Mouse (Mus musculus) ES-E14 (cell line): ENCODE measurements around the gene Acap3. TPM values are rescaled to one million over a fixed set of nuclear protein-coding genes. Genes with fewer than 3 reads are reported as not detected.

Experiments used
- DNase-seq: peaks from one replicate; pipeline ENCODE4 v3.0.0-alpha.2; 2013; ENCODE audit warnings: low read depth, low spot score
- H3K27ac ChIP-seq: 2 replicates; pipeline ENCODE4 v1.5.1; 2012; ENCODE audit warnings: low read depth, mild to moderate bottlenecking, low read length, moderate library complexity, mixed read lengths; ENCODE audit not compliant: poor library complexity, insufficient read depth, severe bottlenecking
- H3K36me3 ChIP-seq: 2 replicates; pipeline ENCODE4 v1.6.1; 2012; ENCODE audit warnings: mild to moderate bottlenecking, low read length, moderate library complexity, mixed read lengths; ENCODE audit not compliant: control insufficient read depth, poor library complexity, insufficient read depth, severe bottlenecking
- H3K4me1 ChIP-seq, 2 experiments: fragments of 150-350 bp in 1 of 2; sonication (generic) in 1 of 2; 2 replicates each; pipeline ENCODE4 v1.6.1; 2012; ENCODE audit warnings: low read length in 2 of 2, mild to moderate bottlenecking in 1 of 2, mixed read lengths in 1 of 2; ENCODE audit not compliant: control insufficient read depth in 2 of 2, insufficient read depth in 2 of 2, poor library complexity in 1 of 2
- H3K4me3 ChIP-seq, 2 experiments: fragments of 150-350 bp in 1 of 2; sonication (generic) in 1 of 2; 2 replicates each; pipeline ENCODE4 v1.5.1; 2012; ENCODE audit warnings: low read length in 2 of 2, low read depth in 1 of 2, mild to moderate bottlenecking in 1 of 2, mixed read lengths in 1 of 2; ENCODE audit not compliant: insufficient read depth in 1 of 2, poor library complexity in 1 of 2, severe bottlenecking in 1 of 2
- H3K9ac ChIP-seq: 2 replicates; pipeline ENCODE4 v1.6.1; 2012; ENCODE audit warnings: low read depth, mild to moderate bottlenecking, low read length, mixed read lengths; ENCODE audit not compliant: poor library complexity, insufficient read depth, severe bottlenecking
- H3K9me3 ChIP-seq: fragments of 150-350 bp; sonication (generic); 2 replicates; pipeline ENCODE4 v1.6.1; 2012; ENCODE audit warnings: low read depth, mild to moderate bottlenecking, low read length; ENCODE audit not compliant: control insufficient read depth, insufficient read depth
- CHD2 ChIP-seq: IDR thresholded peaks from 2 replicates; pipeline ENCODE4 v1.6.1; 2014; ENCODE audit warnings: mild to moderate bottlenecking, low read depth, low read length, inconsistent platforms
- HCFC1 ChIP-seq: IDR thresholded peaks from 2 replicates; pipeline ENCODE4 v1.6.1; 2012; ENCODE audit warnings: low read length, inconsistent platforms, borderline replicate concordance; ENCODE audit not compliant: insufficient read depth
- MAFK ChIP-seq: IDR thresholded peaks from 2 replicates; pipeline ENCODE4 v1.6.1; 2014; ENCODE audit warnings: mild to moderate bottlenecking, low read depth, low read length, inconsistent platforms; ENCODE audit not compliant: insufficient read depth
- ZC3H11A ChIP-seq: IDR thresholded peaks from 2 replicates; pipeline ENCODE4 v1.6.1; 2012; ENCODE audit warnings: low read depth, mild to moderate bottlenecking, inconsistent platforms, low read length, borderline replicate concordance
- ZNF384 ChIP-seq: IDR thresholded peaks from 2 replicates; pipeline ENCODE4 v1.6.1; 2012; ENCODE audit warnings: low read depth, low read length, inconsistent platforms
- in situ Hi-C, 2 experiments: fragments of 600-800 bp; cut with MboI; formaldehyde crosslinking; loops; one replicate each; pipeline ENCODE4 v1.15.1; 2025; ENCODE audit warnings: low sequenced_read_pairs in 2 of 2, inconsistent platforms in 1 of 2; ENCODE audit not compliant: unreplicated experiment in 2 of 2
- total RNA-seq: library from RNA; depleted of rRNA; stranded (reverse); fragments of 300-350 nt; gene quantifications from 2 replicates; pipeline ENCODE4 v1.2.3, GENCODE M21; 2012

The Acap3 gene
- total RNA-seq, 1 experiment: 17.1 TPM

GRCm38 (mm10) chr4:155851951-155852411 is 39.6 kb upstream of the Acap3 start:
- Histone ChIP-seq H3K4me3 (no peak overlapping the region), H3K9ac (no peak overlapping the region), H3K9me3 (no peaks in the 10 kb centered on the region), H3K36me3 (peaks cover 19% of the 10 kb centered on the region; the same call in 1 of the 2 replicates), H3K27ac (no peak overlapping the region), H3K4me1 (peaks cover 5 to 6% of the 10 kb centered on the region in 2 experiments; a peak in 2 of 4 replicates)
- in situ Hi-C loops: no loop called here
- TF ChIP-seq HCFC1 (no peak), CHD2 (no peak), MAFK (no peak), ZNF384 (no peak), ZC3H11A (no peak)
- DNase-seq: no peak

DNA sequence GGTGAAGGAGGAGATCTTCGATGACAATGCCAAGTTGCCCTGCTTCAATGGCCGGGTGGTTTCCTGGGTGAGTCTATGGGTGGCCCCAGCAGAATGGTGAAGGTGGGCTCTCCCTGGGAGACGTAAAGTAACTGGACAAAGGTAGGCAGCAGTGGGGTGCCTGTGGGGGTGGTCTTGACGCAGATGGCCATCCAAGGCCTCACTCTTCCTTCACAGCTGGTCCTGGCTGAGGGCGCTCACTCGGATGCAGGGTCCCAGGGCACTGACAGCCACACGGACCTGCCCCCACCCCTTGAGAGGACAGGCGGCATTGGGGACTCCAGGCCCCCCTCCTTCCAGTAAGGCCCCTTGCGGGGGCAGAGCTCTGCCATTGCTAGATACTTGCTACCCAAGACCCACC is 38.2 kb upstream of the Acap3 start:
- in situ Hi-C loops: no loop called here
- H3K36me3 ChIP-seq: peaks cover 21% of the 10 kb centered on the region; the same call in 1 of the 2 replicates
- TF ChIP-seq HCFC1 (no peak), CHD2 (no peak), ZNF384 (no peak), MAFK (no peak), ZC3H11A (no peak)

DNA sequence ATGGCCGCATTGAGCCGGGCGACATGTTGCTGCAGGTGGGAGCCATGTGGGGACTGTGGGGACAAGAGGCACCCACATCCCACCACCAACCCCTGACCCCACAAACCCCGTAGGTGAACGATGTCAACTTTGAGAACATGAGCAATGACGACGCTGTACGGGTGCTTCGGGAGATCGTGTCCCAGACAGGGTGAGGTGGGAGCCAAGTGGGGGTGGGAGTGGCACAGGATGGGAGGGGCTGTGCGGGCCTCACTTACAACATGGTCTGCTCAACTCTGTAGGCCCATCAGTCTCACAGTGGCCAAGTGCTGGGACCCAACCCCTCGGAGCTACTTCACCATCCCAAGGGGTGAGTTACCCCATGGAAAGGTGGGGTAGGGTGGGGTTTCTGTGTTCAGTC is 36.6 kb upstream of the Acap3 start:
- no peak for TF ChIP-seq ZC3H11A
- TF ChIP-seq ZNF384: no peak
- no peak for TF ChIP-seq CHD2
- TF ChIP-seq MAFK: no peak
- no peak for TF ChIP-seq HCFC1
- Histone ChIP-seq H3K9me3 (no peaks in the 10 kb centered on the region), H3K4me3 (no peak overlapping the region), H3K4me1 (no peaks in the 10 kb centered on the region; a peak in 1 of 4 replicates), H3K27ac (no peak overlapping the region), H3K9ac (no peak overlapping the region), H3K36me3 (peaks cover 28% of the 10 kb centered on the region; the same call in 1 of the 2 replicates)
- no peak for DNase-seq
- in situ Hi-C loops: no loop called here

More for the DNA sequence above, 38.2 kb upstream of the Acap3 start:
- H3K4me3 ChIP-seq: no peak overlapping the region
- H3K4me1 ChIP-seq: peaks cover 3% of the 10 kb centered on the region in 2 experiments; a peak in 2 of 4 replicates
- no peaks in the 10 kb centered on the region for H3K9me3 ChIP-seq
- no peak overlapping the region for H3K27ac ChIP-seq
- no peak for DNase-seq
- no peak overlapping the region for H3K9ac ChIP-seq

- no peak for DNase-seq
- in situ Hi-C loops: no loop called here
- Histone ChIP-seq H3K27ac (no peak overlapping the region), H3K4me3 (no peak overlapping the region), H3K9me3 (no peaks in the 10 kb centered on the region), H3K9ac (no peak overlapping the region), H3K4me1 (no peaks in the 10 kb centered on the region; a peak in 1 of 4 replicates), H3K36me3 (peaks cover 35% of the 10 kb centered on the region; the same call in 1 of the 2 replicates)
- no peak for TF ChIP-seq ZNF384
These were observed 35.6 kb upstream of the Acap3 start for GRCm38 (mm10) chr4:155856071-155856470.

DNA sequence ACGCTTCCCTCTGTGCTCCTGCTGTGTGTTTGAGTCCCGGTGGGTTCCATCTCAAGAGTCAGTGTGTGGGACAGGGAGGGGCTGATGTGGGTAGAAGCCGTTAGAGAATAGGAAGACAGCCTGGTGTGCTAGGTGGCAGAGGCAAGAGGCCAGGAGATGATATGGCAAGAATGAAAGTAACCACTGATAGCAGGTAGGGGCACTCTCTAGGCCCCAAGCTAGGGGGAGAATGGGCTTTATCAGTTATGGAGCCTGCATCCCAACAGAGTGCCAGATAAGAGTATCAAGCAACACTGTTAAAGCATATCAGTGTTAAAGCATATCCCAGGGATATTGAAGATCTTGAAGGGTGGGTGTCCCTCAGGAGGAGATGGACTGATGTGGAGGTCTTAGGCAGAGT is 34.7 kb upstream of the Acap3 start:
- in situ Hi-C loops: no loop called here
- H3K9me3 ChIP-seq: no peaks in the 10 kb centered on the region
- no peak for DNase-seq
- H3K36me3 ChIP-seq: peaks cover 35% of the 10 kb centered on the region; the same call in 1 of the 2 replicates
- peak overlapping the region; percentile 9; the same call in 1 of the 2 replicates for H3K27ac ChIP-seq
- H3K4me3 ChIP-seq: no peak overlapping the region
- TF ChIP-seq HCFC1 (no peak), CHD2 (no peak), MAFK (no peak), ZC3H11A (no peak), ZNF384 (no peak)
- H3K4me1 ChIP-seq: no peaks in the 10 kb centered on the region; a peak in 1 of 4 replicates
- H3K9ac ChIP-seq: no peak overlapping the region
